Mouse (Mus musculus) forebrain, embryonic 11.5 days (tissue): Measurements from ENCODE around the gene Sorbs1. TPM values are rescaled to one million over a fixed set of nuclear protein-coding genes. Genes with fewer than 3 reads are reported as not detected.

ENCODE experiments used
- ATAC-seq: fragments of 200-750 bp; cut with Nextera tagmentation; replicated peaks from 2 replicates; pipeline ENCODE4 v1.8.0; 2017; ENCODE audit warnings: moderate TSS enrichment; ENCODE audit not compliant: low FRiP score
- DNase-seq: peaks from one replicate; pipeline ENCODE4 v3.0.0-alpha.2; 2017; ENCODE audit warnings: low spot score
- H3K27ac ChIP-seq: fragments of 300-500 bp; sonication (generic); 2 replicates; pipeline ENCODE4 v1.5.1; 2014; ENCODE audit warnings: low read depth, low read length
- H3K27me3 ChIP-seq: fragments of 300-500 bp; sonication (generic); 2 replicates; pipeline ENCODE4 v1.6.1; 2014; ENCODE audit warnings: mild to moderate bottlenecking, low read length, mixed read lengths; ENCODE audit not compliant: control insufficient read depth, insufficient read depth
- H3K36me3 ChIP-seq: fragments of 300-500 bp; sonication (generic); 2 replicates; pipeline ENCODE4 v1.6.1; 2014; ENCODE audit warnings: mild to moderate bottlenecking, low read length, moderate library complexity, mixed read lengths; ENCODE audit not compliant: control insufficient read depth, insufficient read depth
- H3K4me1 ChIP-seq: fragments of 300-500 bp; sonication (generic); replicated peaks from 2 replicates; pipeline ENCODE4 v1.6.1; 2014; ENCODE audit warnings: low read length, mixed read lengths; ENCODE audit not compliant: control insufficient read depth, insufficient read depth
- H3K4me2 ChIP-seq: fragments of 300-500 bp; sonication (generic); 2 replicates; pipeline ENCODE4 v1.6.1; 2014; ENCODE audit warnings: low read depth, mild to moderate bottlenecking, low read length, moderate library complexity, mixed read lengths; ENCODE audit not compliant: severe bottlenecking
- H3K4me3 ChIP-seq: fragments of 300-500 bp; sonication (generic); 2 replicates; pipeline ENCODE4 v1.5.1; 2014; ENCODE audit warnings: low read depth, low read length
- H3K9ac ChIP-seq: fragments of 300-500 bp; sonication (generic); 2 replicates; pipeline ENCODE4 v1.6.1; 2014; ENCODE audit warnings: low read length
- H3K9me3 ChIP-seq: fragments of 300-500 bp; sonication (generic); 2 replicates; pipeline ENCODE4 v1.6.1; 2016; ENCODE audit warnings: low read length, mixed read lengths; ENCODE audit not compliant: control insufficient read depth
- WGBS: fragments of 180-500 bp; shearing (Covaris S2); extraction: QIAGEN DNeasy Blood & Tissue Kit; methylation state at CpG from one replicate; pipeline ENCODE4 v1.1.7; 2014; 5-methylcytosine and 5-hydroxymethylcytosine counted together
- polyA plus RNA-seq: library from polyadenylated mRNA; unstranded; fragments of >200 nt; fragmentation: Nextera tagmentation; extraction: Ambion mirVana; gene quantifications from 2 replicates; pipeline ENCODE4 v1.2.1, GENCODE M21; 2014

Sorbs1 gene
- polyA plus RNA-seq, 1 experiment from 2014 or later: 66.0 TPM

GRCm38 (mm10) chr19:40283415-40283814, 230.2 kb downstream of the Sorbs1 start:
- no peaks in the 10 kb centered on the region for H3K27me3 ChIP-seq
- no peaks in the 10 kb centered on the region for H3K9me3 ChIP-seq
- no peak overlapping the region for H3K4me2 ChIP-seq
- DNase-seq: no peak
- no peak overlapping the region for H3K27ac ChIP-seq
- H3K9ac ChIP-seq: no peak overlapping the region
- no peak for ATAC-seq
- 67% methylated on average over 2 of the region's 2 CpGs for WGBS
- H3K4me1 ChIP-seq: no peaks in the 10 kb centered on the region
- no peaks in the 10 kb centered on the region for H3K36me3 ChIP-seq
- H3K4me3 ChIP-seq: no peak overlapping the region

- no peaks in the 10 kb centered on the region for H3K36me3 ChIP-seq
- H3K4me2 ChIP-seq: no peak overlapping the region
- no peak overlapping the region for H3K27ac ChIP-seq
- DNase-seq: peak; percentile 24
- H3K4me1 ChIP-seq: no peaks in the 10 kb centered on the region
- ATAC-seq: no peak
- 80% methylated on average over 8 of the region's 8 CpGs for WGBS
- no peak overlapping the region for H3K4me3 ChIP-seq
- H3K9ac ChIP-seq: no peak overlapping the region
- no peaks in the 10 kb centered on the region for H3K9me3 ChIP-seq
- no peaks in the 10 kb centered on the region for H3K27me3 ChIP-seq
These were observed 235.1 kb downstream of the Sorbs1 start for GRCm38 (mm10) chr19:40278372-40279023.

GRCm38 (mm10) chr19:40277494-40277893, 236.1 kb downstream of the Sorbs1 start:
- Histone ChIP-seq H3K9ac (no peak overlapping the region), H3K4me3 (no peak overlapping the region), H3K9me3 (no peaks in the 10 kb centered on the region), H3K27ac (no peak overlapping the region), H3K4me1 (no peaks in the 10 kb centered on the region), H3K36me3 (no peaks in the 10 kb centered on the region), H3K27me3 (peaks cover under 1% of the 10 kb centered on the region; the same call in 1 of the 2 replicates), H3K4me2 (no peak overlapping the region)
- no peak for ATAC-seq
- 88% methylated on average over 8 of the region's 8 CpGs for WGBS
- peak; percentile 20 for DNase-seq

- H3K27me3 ChIP-seq: peaks cover 12% of the 10 kb centered on the region; the same call in 1 of the 2 replicates
- no peak overlapping the region for H3K9ac ChIP-seq
- DNase-seq (peak; percentile 42), ATAC-seq (no peak)
- H3K4me2 ChIP-seq: no peak overlapping the region
- no peak overlapping the region for H3K4me3 ChIP-seq
- H3K4me1 ChIP-seq: no peaks in the 10 kb centered on the region
- H3K36me3 ChIP-seq: no peaks in the 10 kb centered on the region
- no peak overlapping the region for H3K27ac ChIP-seq
- no peaks in the 10 kb centered on the region for H3K9me3 ChIP-seq
- 90% methylated on average over 14 of the region's 14 CpGs for WGBS
These were observed 238.0 kb downstream of the Sorbs1 start for GRCm38 (mm10) chr19:40275401-40276188.

GRCm38 (mm10) chr19:40272674-40273073, 240.9 kb downstream of the Sorbs1 start:
- no peak overlapping the region for H3K27ac ChIP-seq
- no peaks in the 10 kb centered on the region for H3K36me3 ChIP-seq
- H3K4me3 ChIP-seq: no peak overlapping the region
- peaks cover 16% of the 10 kb centered on the region; the same call in 1 of the 2 replicates for H3K27me3 ChIP-seq
- 0 out of 2 replicates have a peak, but pooled peaks have one; percentile 4 for ATAC-seq
- H3K9me3 ChIP-seq: no peaks in the 10 kb centered on the region
- 10% methylated on average over 13 of the region's 13 CpGs for WGBS
- H3K4me2 ChIP-seq: no peak overlapping the region
- no peak overlapping the region for H3K9ac ChIP-seq
- H3K4me1 ChIP-seq: peaks cover 3% of the 10 kb centered on the region; the same call in 1 of the 2 replicates
- peak; percentile 70 for DNase-seq

GRCm38 (mm10) chr19:40271308-40271892, 242.2 kb downstream of the Sorbs1 start, which contains the start of gene Pdlim1:
Gene Pdlim1 (minus strand): TSS chr19:40271842.
- DNase-seq (peak; percentile 87), ATAC-seq (peak; percentile 85)
- H3K4me3 ChIP-seq: peak within 1 kb of the TSS; percentile 54
- no peaks in the 10 kb centered on the region for H3K36me3 ChIP-seq
- H3K27me3 ChIP-seq: peaks cover 16% of the 10 kb centered on the region; the same call in 1 of the 2 replicates
- under 1% methylated on average over 49 of the region's 54 CpGs for WGBS
- peaks cover 3% of the 10 kb centered on the region; the same call in 1 of the 2 replicates for H3K4me1 ChIP-seq
- H3K27ac ChIP-seq: no peak within 1 kb of the TSS
- H3K9ac ChIP-seq: peak within 1 kb of the TSS; percentile 65
- H3K9me3 ChIP-seq: no peaks in the 10 kb centered on the region
- H3K4me2 ChIP-seq: peak within 1 kb of the TSS; percentile 94

- DNase-seq: no peak
- peak overlapping the region; percentile 65 for H3K9ac ChIP-seq
- H3K4me2 ChIP-seq: peak overlapping the region; percentile 94
- peak; percentile 54 for ATAC-seq
- WGBS: 8% methylated on average over 63 of the region's 63 CpGs
- H3K4me1 ChIP-seq: peaks cover 3% of the 10 kb centered on the region; the same call in 1 of the 2 replicates
- no peaks in the 10 kb centered on the region for H3K36me3 ChIP-seq
- H3K27ac ChIP-seq: no peak overlapping the region
- no peaks in the 10 kb centered on the region for H3K9me3 ChIP-seq
- H3K27me3 ChIP-seq: peaks cover 16% of the 10 kb centered on the region; the same call in 1 of the 2 replicates
- H3K4me3 ChIP-seq: peak overlapping the region; percentile 54
These were observed 242.9 kb downstream of the Sorbs1 start for GRCm38 (mm10) chr19:40270351-40271307.
